In genomic region chr17:7176394-7176793, GRCm38 (mm10) we compare ENCODE assay signal across 9 mouse cellular contexts. TPM values are rescaled to one million over a fixed set of nuclear protein-coding genes. Genes with fewer than 3 reads are reported as not detected.
A peak's percentile ranks its signal among the peaks of the same experiment; 100 is the strongest.
DNase-seq lines count a peak whose midpoint lies in the region; ATAC-seq lines count a peak whose summit lies in the region.
"Had no signal": no experiment of that assay in that cellular context is flagged by ENCODE, and none has a peak within 500 bp of the region (broad histone marks: within the 10 kb centered on the region; RNA-seq: fewer than 3 reads in every experiment).

No protein-coding gene starts in this region.

- H3K36me3 ChIP-seq in midbrain, embryonic 12.5 days, result no peaks in the 10 kb centered on the region
- H3K36me3 ChIP-seq in midbrain, embryonic 11.5 days (ENCODE audit: control insufficient read depth, insufficient read depth, low read length), result no peaks in the 10 kb centered on the region

- no peaks in the 10 kb centered on the region for H3K27me3 ChIP-seq in midbrain, embryonic 12.5 days
- no peaks in the 10 kb centered on the region for H3K27me3 ChIP-seq in midbrain, embryonic 11.5 days (ENCODE audit: control insufficient read depth, insufficient read depth, low read length)

- no peaks in the 10 kb centered on the region for H3K9me3 ChIP-seq in midbrain, embryonic 12.5 days
- no peaks in the 10 kb centered on the region for H3K9me3 ChIP-seq in midbrain, embryonic 11.5 days (ENCODE audit: control insufficient read depth, low read length)

- WGBS in midbrain, embryonic 12.5 days, result 29% methylated on average over 2 of the region's 2 CpGs
- 24% methylated on average over 2 of the region's 2 CpGs for WGBS in midbrain, embryonic 11.5 days

- DNase-seq in adrenal gland, adult 2 months, result peak; percentile 15
- no peak for DNase-seq in adrenal gland, adult 8-10 months
- no peak for DNase-seq in midbrain, embryonic 11.5 days (ENCODE audit: low spot score, missing footprints)
- DNase-seq in kidney, adult 8-10 months, result peak; percentile 27 to 37
- DNase-seq in lung, postnatal 4 days, result peak; percentile 47 to 60
- DNase-seq in cerebellum, adult 11-12 months, result no peak
- no peak for DNase-seq in cerebellum, adult 8-10 months
- DNase-seq: cerebellum, postnatal 36 days had no signal

- peak overlapping the region; percentile 39; the same call in 1 of the 2 replicates for H3K27ac ChIP-seq in midbrain, embryonic 12.5 days (replicated peaks)
- no peak overlapping the region for H3K27ac ChIP-seq in midbrain, embryonic 11.5 days (ENCODE audit: low read depth, low read length)

- no peak overlapping the region for H3K9ac ChIP-seq in midbrain, embryonic 12.5 days (replicated peaks)
- no peak overlapping the region for H3K9ac ChIP-seq in midbrain, embryonic 11.5 days (ENCODE audit: low read length)

- ATAC-seq in midbrain, embryonic 12.5 days (ENCODE audit: low FRiP score, low read depth), result no peak
- ATAC-seq in midbrain, embryonic 11.5 days (ENCODE audit: low FRiP score), result no peak

- H3K4me1 ChIP-seq in midbrain, embryonic 12.5 days, result peaks cover 24% of the 10 kb centered on the region
- H3K4me1 ChIP-seq in midbrain, embryonic 11.5 days (ENCODE audit: control insufficient read depth, insufficient read depth, low read length), result peaks cover 7% of the 10 kb centered on the region; the same call in 1 of the 2 replicates

- H3K4me3 ChIP-seq in midbrain, embryonic 12.5 days, result no peak overlapping the region
- no peak overlapping the region for H3K4me3 ChIP-seq in midbrain, embryonic 11.5 days (ENCODE audit: low read depth, low read length)

- no peak overlapping the region for H3K4me2 ChIP-seq in midbrain, embryonic 12.5 days (replicated peaks)
- H3K4me2 ChIP-seq in midbrain, embryonic 11.5 days, result no peak overlapping the region

RNA-seq across cellular contexts. Expression of gene Rps6ka2, which starts 6.5 kb away (rescaled TPM):
- 10 to 100 TPM; 10.6 to 18.2 TPM for total RNA-seq in adrenal gland, adult 2 months (2021)
- 7.6 and 10.2 TPM in 2 replicates for polyA plus RNA-seq in adrenal gland, adult 2 months (2012; rRNA removed)
- 10 to 100 TPM; 14.9 to 20.8 (median 19.2) TPM for total RNA-seq in adrenal gland, adult 8-10 months (2022)
- 29.6 and 30.9 TPM in 2 replicates for polyA plus RNA-seq in midbrain, embryonic 12.5 days (2016; fragmentation: Nextera tagmentation; extraction: Ambion mirVana)
- polyA plus RNA-seq in midbrain, embryonic 11.5 days (2014; fragmentation: Nextera tagmentation; extraction: Ambion mirVana), result 20.2 and 20.8 TPM in 2 replicates

Comparison
In these comparisons a context has a peak if more than half of its experiments do, and no peak if none do; other contexts are left out.
1. DNase-seq: peak in adrenal gland, adult 2 months (single experiment), kidney, adult 8-10 months (2 of 2) and lung, postnatal 4 days (2 of 2); none in adrenal gland, adult 8-10 months (single experiment), midbrain, embryonic 11.5 days (single experiment), cerebellum, adult 11-12 months (single experiment) and cerebellum, adult 8-10 months (single experiment).